15 mouse cellular contexts compared by ENCODE assay signal in genomic region chr1:20941857-20942256, GRCm38 (mm10). TPM values are rescaled to one million over a fixed set of nuclear protein-coding genes. Genes with fewer than 3 reads are reported as not detected.
"Had no signal": no experiment of that assay in that cellular context is flagged by ENCODE, and none has a peak within 500 bp of the region (broad histone marks: within the 10 kb centered on the region; RNA-seq: fewer than 3 reads in every experiment).

No protein-coding gene starts in this region.

- H3K4me3 ChIP-seq: lung, embryonic 15.5 days; megakaryocyte, embryonic 14.5 days; midbrain, embryonic 15.5 days; neural tube, embryonic 12.5 days had no signal

- ATAC-seq: midbrain, embryonic 15.5 days had no signal

- DNase-seq: kidney, adult 2 months; kidney, postnatal 25 days; left cerebral cortex, postnatal 4 days; lung, postnatal 14 days; right cerebral cortex, postnatal 4 days; spleen, adult 18-20 months; thymus, adult 18-20 months; thymus, postnatal 14 days had no signal

- H3K4me2 ChIP-seq: lung, embryonic 15.5 days; midbrain, embryonic 11.5 days; midbrain, embryonic 15.5 days; neural tube, embryonic 12.5 days had no signal

- H3K27ac ChIP-seq: lung, embryonic 15.5 days; macrophage; midbrain, embryonic 15.5 days; neural tube, embryonic 12.5 days had no signal

- H3K9me3 ChIP-seq: lung, embryonic 15.5 days; midbrain, embryonic 15.5 days had no signal

- H3K27me3 ChIP-seq: lung, embryonic 15.5 days; megakaryocyte, embryonic 14.5 days; midbrain, embryonic 15.5 days; neural tube, embryonic 12.5 days had no signal

- H3K4me1 ChIP-seq: lung, embryonic 15.5 days; midbrain, embryonic 15.5 days; neural tube, embryonic 12.5 days had no signal

- H3K36me3 ChIP-seq: lung, embryonic 15.5 days; midbrain, embryonic 15.5 days had no signal

- H3K9ac ChIP-seq: lung, embryonic 15.5 days; midbrain, embryonic 15.5 days; neural tube, embryonic 12.5 days had no signal

RNA-seq across cellular contexts. Expression of gene Efhc1, which starts 9.6 kb away (rescaled TPM):
- total RNA-seq: monocyte, adult 5-6 weeks had no signal
